Mouse (Mus musculus) heart, postnatal 0 days (tissue): Measurements from ENCODE around the gene Rorc. TPM values are rescaled to one million over a fixed set of nuclear protein-coding genes. Genes with fewer than 3 reads are reported as not detected.
A peak's percentile ranks its signal among the peaks of the same experiment; 100 is the strongest.

Experiments
- ATAC-seq: fragments of 200-750 bp; cut with Nextera tagmentation; 2 replicates; pipeline ENCODE4 v1.8.0; 2017; ENCODE audit warnings: low read depth, moderate number of reproducible peaks, moderate library complexity; ENCODE audit not compliant: insufficient read depth
- DNase-seq: peaks from one replicate; pipeline ENCODE4 v3.0.0-alpha.2; 2016; ENCODE audit warnings: low spot score
- H3K27ac ChIP-seq: fragments of 300-500 bp; sonication (generic); 2 replicates; pipeline ENCODE4 v1.5.1; 2014; ENCODE audit warnings: low read depth, mild to moderate bottlenecking
- H3K27me3 ChIP-seq: fragments of 300-500 bp; sonication (generic); 2 replicates; pipeline ENCODE4 v1.6.1; 2014; ENCODE audit warnings: low read length, mixed read lengths; ENCODE audit not compliant: control insufficient read depth, insufficient read depth
- H3K36me3 ChIP-seq: fragments of 300-500 bp; sonication (generic); replicated peaks from 2 replicates; pipeline ENCODE4 v1.6.1; 2014; ENCODE audit warnings: low read length, mixed read lengths; ENCODE audit not compliant: control insufficient read depth, insufficient read depth
- H3K4me1 ChIP-seq: fragments of 300-500 bp; sonication (generic); 2 replicates; pipeline ENCODE4 v1.6.1; 2014; ENCODE audit warnings: antibody characterized with exemption; ENCODE audit not compliant: control insufficient read depth, insufficient read depth
- H3K4me2 ChIP-seq: fragments of 300-500 bp; sonication (generic); 2 replicates; pipeline ENCODE4 v1.6.1; 2014; ENCODE audit warnings: low read depth, mild to moderate bottlenecking, low read length, moderate library complexity
- H3K4me3 ChIP-seq: fragments of 300-500 bp; sonication (generic); 2 replicates; pipeline ENCODE4 v1.5.1; 2014; ENCODE audit warnings: low read depth, low read length
- H3K9ac ChIP-seq: fragments of 300-500 bp; sonication (generic); replicated peaks from 2 replicates; pipeline ENCODE4 v1.6.1; 2014; ENCODE audit warnings: low read depth, low read length, mixed read lengths
- H3K9me3 ChIP-seq: fragments of 300-500 bp; sonication (generic); replicated peaks from 2 replicates; pipeline ENCODE4 v1.6.1; 2016; ENCODE audit warnings: low read length; ENCODE audit not compliant: control insufficient read depth
- CTCF ChIP-seq: IDR thresholded peaks from 2 replicates; pipeline ENCODE4 v1.5.1; 2016; ENCODE audit warnings: antibody characterized with exemption, control low read depth, low read depth
- EP300 ChIP-seq: IDR thresholded peaks from 2 replicates; pipeline ENCODE4 v1.6.1; 2016; ENCODE audit warnings: antibody characterized with exemption, low read depth
- WGBS: fragments of 180-500 bp; shearing (Covaris S2); extraction: QIAGEN DNeasy Blood & Tissue Kit; methylation state at CpG from one replicate; pipeline ENCODE4 v1.1.7; 2014; 5-methylcytosine and 5-hydroxymethylcytosine counted together
- polyA plus RNA-seq: library from polyadenylated mRNA; unstranded; fragments of >200 nt; fragmentation: Nextera tagmentation; extraction: Ambion mirVana; gene quantifications from 2 replicates; pipeline ENCODE4 v1.2.1, GENCODE M21; 2015
- total RNA-seq: library from RNA; depleted of rRNA; stranded (reverse); fragments of >200 nt; gene quantifications from 2 replicates; pipeline ENCODE4 v1.2.3, GENCODE M21; 2014; ENCODE audit warnings: low replicate concordance

Rorc gene
- total and polyA plus RNA-seq, 2 experiments from 2014 or later: 13.5 to 55.0 TPM

- WGBS: 6% methylated on average over 97 of the region's 97 CpGs
- Histone ChIP-seq H3K9me3 (no peaks in the 10 kb centered on the region; the same call in 1 of the 2 replicates), H3K36me3 (no peaks in the 10 kb centered on the region), H3K27ac (no peak overlapping the region), H3K27me3 (peaks cover 31% of the 10 kb centered on the region), H3K4me2 (peak overlapping the region; percentile 79), H3K4me1 (0 out of 2 replicates have a peak, but pooled peaks cover 8% of the 10 kb centered on the region), H3K9ac (peak overlapping the region; percentile 51), H3K4me3 (peak overlapping the region; percentile 52)
- ATAC-seq (peak; percentile 70), DNase-seq (peak; percentile 36)
- TF ChIP-seq CTCF (no peak), EP300 (no peak)
Measured at GRCm38 (mm10) chr3:94363291-94364153, 9.1 kb upstream of the Rorc start.

GRCm38 (mm10) chr3:94364154-94364526 is 8.5 kb upstream of the Rorc start:
- TF ChIP-seq CTCF (no peak), EP300 (no peak)

GRCm38 (mm10) chr3:94366761-94367160 is 5.8 kb upstream of the Rorc start:
- TF ChIP-seq EP300 (no peak), CTCF (peak; percentile 96)
- DNase-seq (peak; percentile 81), ATAC-seq (no peak; the same call in 1 of the 2 replicates)
- H3K4me2 ChIP-seq: no peak overlapping the region
- H3K9me3 ChIP-seq: no peaks in the 10 kb centered on the region; the same call in 1 of the 2 replicates
- no peak overlapping the region for H3K4me3 ChIP-seq
- 0 out of 2 replicates have a peak, but pooled peaks cover 13% of the 10 kb centered on the region for H3K4me1 ChIP-seq
- peaks cover 30% of the 10 kb centered on the region for H3K27me3 ChIP-seq
- H3K27ac ChIP-seq: no peak overlapping the region
- no peak overlapping the region for H3K9ac ChIP-seq
- WGBS: 19% methylated on average over 3 of the region's 3 CpGs
- no peaks in the 10 kb centered on the region for H3K36me3 ChIP-seq

More at GRCm38 (mm10) chr3:94364154-94364526, 8.5 kb upstream of the Rorc start:
- Histone ChIP-seq H3K36me3 (no peaks in the 10 kb centered on the region), H3K9me3 (no peaks in the 10 kb centered on the region; the same call in 1 of the 2 replicates), H3K27me3 (peaks cover 31% of the 10 kb centered on the region), H3K4me2 (peak overlapping the region; percentile 79), H3K9ac (peak overlapping the region; percentile 51), H3K27ac (no peak overlapping the region), H3K4me1 (0 out of 2 replicates have a peak, but pooled peaks cover 8% of the 10 kb centered on the region), H3K4me3 (peak overlapping the region; percentile 52)
- DNase-seq (no peak), ATAC-seq (0 out of 2 replicates have a peak, but pooled peaks have one; percentile 7)
- WGBS: 4% methylated on average over 22 of the region's 23 CpGs

GRCm38 (mm10) chr3:94367511-94367910 is 5.1 kb upstream of the Rorc start:
- H3K27me3 ChIP-seq: peaks cover 23% of the 10 kb centered on the region
- H3K4me1 ChIP-seq: 0 out of 2 replicates have a peak, but pooled peaks cover 13% of the 10 kb centered on the region
- no peak overlapping the region for H3K9ac ChIP-seq
- DNase-seq (no peak), ATAC-seq (no peak)
- no peaks in the 10 kb centered on the region; the same call in 1 of the 2 replicates for H3K9me3 ChIP-seq
- no peak overlapping the region for H3K4me2 ChIP-seq
- WGBS: 74% methylated on average over 6 of the region's 6 CpGs
- no peak for TF ChIP-seq CTCF
- no peak for TF ChIP-seq EP300
- H3K27ac ChIP-seq: no peak overlapping the region
- H3K36me3 ChIP-seq: no peaks in the 10 kb centered on the region
- H3K4me3 ChIP-seq: no peak overlapping the region

GRCm38 (mm10) chr3:94368631-94369030 is 4.0 kb upstream of the Rorc start:
- Histone ChIP-seq H3K36me3 (no peaks in the 10 kb centered on the region), H3K4me1 (peaks cover 13% of the 10 kb centered on the region; the same call in 1 of the 2 replicates), H3K27me3 (peaks cover 11% of the 10 kb centered on the region), H3K4me2 (no peak overlapping the region), H3K27ac (no peak overlapping the region), H3K9me3 (no peaks in the 10 kb centered on the region), H3K9ac (no peak overlapping the region), H3K4me3 (no peak overlapping the region)
- WGBS: 60% methylated on average over 6 of the region's 6 CpGs
- no peak for TF ChIP-seq EP300
- TF ChIP-seq CTCF: no peak
- DNase-seq: no peak
- ATAC-seq: no peak
